Mouse (Mus musculus): ENCODE measurements around the gene Lancl1. TPM values are rescaled to one million over a fixed set of nuclear protein-coding genes. Genes with fewer than 3 reads are reported as not detected.

The Lancl1 gene
- total and polyA plus RNA-seq, 3 experiments, result 48.4 to 58.0 (median 53.4) TPM

Other genes starting within 250 kb of the Lancl1 start
- 10 to 100 TPM; 18.2 to 21.1 TPM for gene Kansl1l, start 221.3 kb downstream of the Lancl1 start, total RNA-seq (2021)
- gene Kansl1l, start 221.3 kb downstream of the Lancl1 start, polyA plus RNA-seq (2012; rRNA removed), result 1.1 TPM in 2 replicates
- gene Acadl, start 175.6 kb downstream of the Lancl1 start, total RNA-seq (2021), result 100 to 1,000 TPM; 531 to 670 TPM
- gene Acadl, start 175.6 kb downstream of the Lancl1 start, polyA plus RNA-seq (2012; rRNA removed), result 37.4 and 41.0 TPM in 2 replicates
- 10 to 100 TPM; 20.4 to 22.5 TPM for gene Myl1, start 93.5 kb downstream of the Lancl1 start, total RNA-seq (2021)
- 0.58 and 0.95 TPM in 2 replicates for gene Myl1, start 93.5 kb downstream of the Lancl1 start, polyA plus RNA-seq (2012; rRNA removed)
- 1 to 10 TPM in 1 of 2 experiments, under 1 TPM in 1; 0.14 to 6.0 TPM for gene Cps1, start 84.2 kb upstream of the Lancl1 start, total RNA-seq (2021)
- 0.10 TPM in 1 of 2 replicates, not detected in the other for gene Cps1, start 84.2 kb upstream of the Lancl1 start, polyA plus RNA-seq (2012; rRNA removed)